Mouse (Mus musculus) embryonic facial prominence, embryonic 11.5 days (tissue): ENCODE results near the gene Cela1. TPM values are rescaled to one million over a fixed set of nuclear protein-coding genes. Genes with fewer than 3 reads are reported as not detected.

Experiments used
- ATAC-seq: fragments of 200-750 bp; cut with Nextera tagmentation; replicated peaks from 2 replicates; pipeline ENCODE4 v1.8.0; 2017; ENCODE audit warnings: low read depth; ENCODE audit not compliant: insufficient number of reproducible peaks, low FRiP score, low TSS enrichment
- DNase-seq: peaks from one replicate; pipeline ENCODE4 v3.0.0-alpha.2; 2015; ENCODE audit warnings: low spot score
- H3K27ac ChIP-seq: fragments of 300-500 bp; sonication (generic); replicated peaks from 2 replicates; pipeline ENCODE4 v1.5.1; 2014; ENCODE audit warnings: mild to moderate bottlenecking, low read depth, low read length, control low read depth
- H3K27me3 ChIP-seq: fragments of 300-500 bp; sonication (generic); 2 replicates; pipeline ENCODE4 v1.6.1; 2014; ENCODE audit warnings: mild to moderate bottlenecking, low read length, moderate library complexity, mixed read lengths; ENCODE audit not compliant: control insufficient read depth, insufficient read depth
- H3K36me3 ChIP-seq: fragments of 300-500 bp; sonication (generic); replicated peaks from 2 replicates; pipeline ENCODE4 v1.6.1; 2014; ENCODE audit warnings: low read depth, mild to moderate bottlenecking, low read length, moderate library complexity, mixed read lengths; ENCODE audit not compliant: control insufficient read depth, insufficient read depth
- H3K4me1 ChIP-seq: fragments of 300-500 bp; sonication (generic); 2 replicates; pipeline ENCODE4 v1.6.1; 2014; ENCODE audit warnings: low read length, mixed read lengths; ENCODE audit not compliant: control insufficient read depth, insufficient read depth
- H3K4me2 ChIP-seq: fragments of 300-500 bp; sonication (generic); 2 replicates; pipeline ENCODE4 v1.6.1; 2014; ENCODE audit warnings: low read depth, mild to moderate bottlenecking, control low read depth, low read length, moderate library complexity
- H3K4me3 ChIP-seq: fragments of 300-500 bp; sonication (generic); 2 replicates; pipeline ENCODE4 v1.5.1; 2014; ENCODE audit warnings: low read depth, low read length, control low read depth
- H3K9ac ChIP-seq: fragments of 300-500 bp; sonication (generic); replicated peaks from 2 replicates; pipeline ENCODE4 v1.6.1; 2014; ENCODE audit warnings: mild to moderate bottlenecking, control low read depth, low read length
- H3K9me3 ChIP-seq: fragments of 300-500 bp; sonication (generic); replicated peaks from 2 replicates; pipeline ENCODE4 v1.6.1; 2016; ENCODE audit warnings: mild to moderate bottlenecking, low read length, inconsistent platforms, mixed read lengths; ENCODE audit not compliant: control insufficient read depth
- WGBS: fragments of 180-500 bp; shearing (Covaris S2); extraction: QIAGEN DNeasy Blood & Tissue Kit; methylation state at CpG from one replicate; pipeline ENCODE4 v1.1.7; 2014; 5-methylcytosine and 5-hydroxymethylcytosine counted together
- polyA plus RNA-seq: library from polyadenylated mRNA; unstranded; fragments of >200 nt; fragmentation: Nextera tagmentation; extraction: Ambion mirVana; gene quantifications from 2 replicates; pipeline ENCODE4 v1.2.1, GENCODE M21; 2014

Cela1 gene
- polyA plus RNA-seq, 1 experiment from 2014 or later, result 1.00 TPM

GRCm38 (mm10) chr15:100678581-100678980 lies 9.1 kb downstream of the Cela1 start:
- WGBS, result 67% methylated on average over 12 of the region's 12 CpGs
- ATAC-seq, result no peak
- Histone ChIP-seq H3K4me2 (no peak overlapping the region), H3K9ac (no peak overlapping the region), H3K27ac (no peak overlapping the region), H3K36me3 (no peaks in the 10 kb centered on the region), H3K4me3 (no peak overlapping the region), H3K4me1 (no peaks in the 10 kb centered on the region), H3K27me3 (no peaks in the 10 kb centered on the region), H3K9me3 (no peaks in the 10 kb centered on the region)
- DNase-seq, result no peak

GRCm38 (mm10) chr15:100677675-100678074 lies 10.0 kb downstream of the Cela1 start:
- DNase-seq (no peak), ATAC-seq (no peak)
- Histone ChIP-seq H3K27ac (no peak overlapping the region), H3K4me1 (no peaks in the 10 kb centered on the region), H3K27me3 (no peaks in the 10 kb centered on the region), H3K36me3 (no peaks in the 10 kb centered on the region), H3K4me3 (no peak overlapping the region), H3K9ac (no peak overlapping the region), H3K9me3 (no peaks in the 10 kb centered on the region), H3K4me2 (no peak overlapping the region)
- 93% methylated on average over 8 of the region's 8 CpGs for WGBS

GRCm38 (mm10) chr15:100676521-100676920 lies 11.2 kb downstream of the Cela1 start:
- ATAC-seq (no peak), DNase-seq (no peak)
- Histone ChIP-seq H3K9ac (no peak overlapping the region), H3K4me1 (no peaks in the 10 kb centered on the region), H3K27ac (no peak overlapping the region), H3K36me3 (no peaks in the 10 kb centered on the region), H3K9me3 (no peaks in the 10 kb centered on the region), H3K4me3 (no peak overlapping the region), H3K4me2 (no peak overlapping the region), H3K27me3 (no peaks in the 10 kb centered on the region)
- WGBS, result 80% methylated on average over 1 of the region's 1 CpGs

GRCm38 (mm10) chr15:100675486-100675885 lies 12.2 kb downstream of the Cela1 start:
- 53% methylated on average over 3 of the region's 3 CpGs for WGBS
- ATAC-seq (no peak), DNase-seq (no peak)
- no peak overlapping the region for H3K27ac ChIP-seq
- H3K9ac ChIP-seq, result no peak overlapping the region
- H3K36me3 ChIP-seq, result no peaks in the 10 kb centered on the region
- H3K4me1 ChIP-seq, result no peaks in the 10 kb centered on the region
- H3K4me2 ChIP-seq, result no peak overlapping the region
- H3K4me3 ChIP-seq, result no peak overlapping the region
- H3K27me3 ChIP-seq, result no peaks in the 10 kb centered on the region
- no peaks in the 10 kb centered on the region for H3K9me3 ChIP-seq

- 88% methylated on average over 10 of the region's 10 CpGs for WGBS
- no peak for DNase-seq
- Histone ChIP-seq H3K4me1 (no peaks in the 10 kb centered on the region), H3K4me2 (no peak overlapping the region), H3K9me3 (no peaks in the 10 kb centered on the region), H3K36me3 (no peaks in the 10 kb centered on the region), H3K27ac (no peak overlapping the region), H3K4me3 (no peak overlapping the region), H3K9ac (no peak overlapping the region), H3K27me3 (no peaks in the 10 kb centered on the region)
- no peak for ATAC-seq
Measured at GRCm38 (mm10) chr15:100674566-100674965, 13.2 kb downstream of the Cela1 start.

- H3K4me1 ChIP-seq, result no peaks in the 10 kb centered on the region
- H3K27me3 ChIP-seq, result no peaks in the 10 kb centered on the region
- WGBS, result 43% methylated on average over 11 of the region's 12 CpGs
- no peaks in the 10 kb centered on the region for H3K36me3 ChIP-seq
- no peak overlapping the region for H3K4me3 ChIP-seq
- no peaks in the 10 kb centered on the region for H3K9me3 ChIP-seq
- ATAC-seq (no peak), DNase-seq (no peak)
- H3K4me2 ChIP-seq, result no peak overlapping the region
- H3K9ac ChIP-seq, result no peak overlapping the region
- H3K27ac ChIP-seq, result no peak overlapping the region
Measured at GRCm38 (mm10) chr15:100673585-100674391, 13.9 kb downstream of the Cela1 start.

GRCm38 (mm10) chr15:100670833-100671232 lies 16.9 kb downstream of the Cela1 start:
- ATAC-seq (no peak), DNase-seq (no peak)
- H3K9ac ChIP-seq, result no peak overlapping the region
- H3K4me2 ChIP-seq, result no peak overlapping the region
- H3K27me3 ChIP-seq, result no peaks in the 10 kb centered on the region
- H3K4me3 ChIP-seq, result no peak overlapping the region
- no peaks in the 10 kb centered on the region for H3K36me3 ChIP-seq
- no peak overlapping the region for H3K27ac ChIP-seq
- H3K9me3 ChIP-seq, result no peaks in the 10 kb centered on the region
- no peaks in the 10 kb centered on the region; the same call in 1 of the 2 replicates for H3K4me1 ChIP-seq
- WGBS, result 63% methylated on average over 5 of the region's 5 CpGs

GRCm38 (mm10) chr15:100670004-100670403 lies 17.7 kb downstream of the Cela1 start:
- H3K4me2 ChIP-seq, result no peak overlapping the region
- no peaks in the 10 kb centered on the region for H3K27me3 ChIP-seq
- H3K9me3 ChIP-seq, result no peaks in the 10 kb centered on the region
- H3K9ac ChIP-seq, result no peak overlapping the region
- ATAC-seq (no peak), DNase-seq (no peak)
- no peaks in the 10 kb centered on the region; the same call in 1 of the 2 replicates for H3K4me1 ChIP-seq
- WGBS, result 71% methylated on average over 8 of the region's 8 CpGs
- no peak overlapping the region for H3K27ac ChIP-seq
- H3K4me3 ChIP-seq, result no peak overlapping the region
- no peaks in the 10 kb centered on the region for H3K36me3 ChIP-seq
